Mouse (Mus musculus) forebrain, embryonic 16.5 days (tissue): Measurements from ENCODE around the gene Dnajb4. TPM values are rescaled to one million over a fixed set of nuclear protein-coding genes. Genes with fewer than 3 reads are reported as not detected.

Experiments
- ATAC-seq: fragments of 200-750 bp; cut with Nextera tagmentation; 2 replicates; pipeline ENCODE4 v1.8.0; 2017; ENCODE audit warnings: mild to moderate bottlenecking, moderate library complexity
- H3K27ac ChIP-seq: fragments of 300-500 bp; sonication (generic); 2 replicates; pipeline ENCODE4 v1.5.1; 2014; ENCODE audit warnings: low read length, control low read depth
- H3K27me3 ChIP-seq: fragments of 300-500 bp; sonication (generic); replicated peaks from 2 replicates; pipeline ENCODE4 v1.6.1; 2014; ENCODE audit warnings: low read length; ENCODE audit not compliant: control insufficient read depth, insufficient read depth
- H3K36me3 ChIP-seq: fragments of 300-500 bp; sonication (generic); 2 replicates; pipeline ENCODE4 v1.6.1; 2014; ENCODE audit not compliant: control insufficient read depth, insufficient read depth
- H3K4me1 ChIP-seq: fragments of 300-500 bp; sonication (generic); replicated peaks from 2 replicates; pipeline ENCODE4 v1.6.1; 2014; ENCODE audit warnings: low read length; ENCODE audit not compliant: control insufficient read depth, insufficient read depth
- H3K4me2 ChIP-seq: fragments of 300-500 bp; sonication (generic); 2 replicates; pipeline ENCODE4 v1.6.1; 2014; ENCODE audit warnings: mild to moderate bottlenecking, low read length, control low read depth
- H3K4me3 ChIP-seq: fragments of 300-500 bp; sonication (generic); replicated peaks from 2 replicates; pipeline ENCODE4 v1.5.1; 2014; ENCODE audit warnings: mild to moderate bottlenecking, low read length, control low read depth
- H3K9ac ChIP-seq: fragments of 300-500 bp; sonication (generic); replicated peaks from 2 replicates; pipeline ENCODE4 v1.6.1; 2014; ENCODE audit warnings: low read depth, low read length, control low read depth
- H3K9me3 ChIP-seq: fragments of 300-500 bp; sonication (generic); 2 replicates; pipeline ENCODE4 v1.6.1; 2016; ENCODE audit warnings: low read length; ENCODE audit not compliant: control insufficient read depth
- WGBS: fragments of 180-500 bp; shearing (Covaris S2); extraction: QIAGEN DNeasy Blood & Tissue Kit; methylation state at CpG from one replicate; pipeline ENCODE4 v1.1.7; 2014; 5-methylcytosine and 5-hydroxymethylcytosine counted together
- polyA plus RNA-seq: library from polyadenylated mRNA; unstranded; fragments of >200 nt; fragmentation: Nextera tagmentation; extraction: Ambion mirVana; gene quantifications from 2 replicates; pipeline ENCODE4 v1.2.1, GENCODE M21; 2015

Gene Dnajb4
- polyA plus RNA-seq, 1 experiment from 2014 or later, result 39.8 TPM

DNA sequence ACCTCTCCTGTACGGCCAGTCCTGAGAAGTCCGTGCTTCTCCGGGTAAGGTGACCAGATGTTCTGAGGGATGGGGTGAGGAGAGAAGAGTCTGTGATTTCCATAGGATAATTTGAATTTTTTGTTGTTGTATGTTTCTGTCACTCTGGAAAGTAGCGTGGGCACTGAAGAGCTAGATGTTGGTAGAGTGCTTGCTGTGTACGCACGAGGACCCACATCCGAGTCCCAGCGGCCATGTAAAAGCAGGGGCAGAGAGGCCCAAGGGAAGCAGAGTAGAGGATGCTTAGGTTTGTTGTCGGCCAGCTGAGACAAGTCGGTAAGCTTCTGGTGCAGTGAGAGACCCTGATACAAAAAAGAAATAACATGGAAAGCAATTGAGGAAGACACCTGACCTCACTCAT, 42.1 kb downstream of the Dnajb4 start:
- H3K4me1 ChIP-seq, result peaks cover 23% of the 10 kb centered on the region
- H3K27me3 ChIP-seq, result peaks cover 4% of the 10 kb centered on the region; the same call in 1 of the 2 replicates
- no peak for ATAC-seq
- no peak overlapping the region for H3K27ac ChIP-seq
- no peak overlapping the region for H3K9ac ChIP-seq
- 93% methylated on average over 10 of the region's 10 CpGs for WGBS
- no peak overlapping the region for H3K4me3 ChIP-seq
- no peaks in the 10 kb centered on the region for H3K9me3 ChIP-seq
- no peaks in the 10 kb centered on the region for H3K36me3 ChIP-seq
- H3K4me2 ChIP-seq, result no peak overlapping the region

DNA sequence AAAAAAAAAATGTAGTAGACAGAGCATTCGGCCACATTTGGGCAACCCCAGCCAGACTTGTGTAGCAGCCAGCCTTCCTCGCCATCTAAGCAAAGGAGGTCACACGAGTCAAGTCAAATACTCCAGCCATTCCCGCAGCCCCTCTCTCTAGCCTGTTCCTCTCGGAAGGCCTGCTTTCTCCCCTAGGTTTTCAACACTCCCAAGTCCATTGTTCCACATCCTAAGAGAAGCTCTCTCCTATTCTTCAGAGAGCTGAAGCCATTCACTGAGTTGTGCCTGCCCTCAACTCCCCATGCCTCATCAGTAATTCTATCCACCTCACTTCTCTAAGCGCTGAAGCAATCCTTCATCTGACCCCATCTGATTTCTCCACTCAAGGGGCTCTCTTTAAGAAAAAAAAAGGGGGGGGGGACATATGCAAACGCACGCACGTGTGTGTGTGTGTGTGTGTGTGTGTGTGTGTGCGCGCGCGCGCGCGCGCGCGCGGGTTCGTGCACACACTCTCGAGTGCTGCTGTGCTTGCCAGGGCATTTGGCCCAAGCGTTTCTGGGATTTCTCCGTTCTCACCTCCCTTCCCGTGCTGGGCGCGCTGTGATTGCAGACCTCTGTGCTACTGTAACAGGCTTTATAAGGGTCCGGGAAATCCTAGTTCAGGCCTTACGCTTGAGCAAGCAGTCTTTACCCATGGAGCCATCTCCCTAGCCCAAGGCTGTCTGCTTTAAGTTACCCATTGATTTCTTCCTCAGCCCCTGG, 43.2 kb downstream of the Dnajb4 start:
- Histone ChIP-seq H3K27me3 (peaks cover 4% of the 10 kb centered on the region; the same call in 1 of the 2 replicates), H3K9ac (peak overlapping the region; percentile 30; the same call in 1 of the 2 replicates), H3K4me2 (peak overlapping the region; percentile 96), H3K4me3 (peak overlapping the region; percentile 59), H3K9me3 (no peaks in the 10 kb centered on the region), H3K4me1 (peaks cover 23% of the 10 kb centered on the region), H3K27ac (0 out of 2 replicates have a peak overlapping the region, but pooled peaks have one; percentile 2), H3K36me3 (no peaks in the 10 kb centered on the region)
- WGBS, result 10% methylated on average over 29 of the region's 29 CpGs
- ATAC-seq, result peak; percentile 34

DNA sequence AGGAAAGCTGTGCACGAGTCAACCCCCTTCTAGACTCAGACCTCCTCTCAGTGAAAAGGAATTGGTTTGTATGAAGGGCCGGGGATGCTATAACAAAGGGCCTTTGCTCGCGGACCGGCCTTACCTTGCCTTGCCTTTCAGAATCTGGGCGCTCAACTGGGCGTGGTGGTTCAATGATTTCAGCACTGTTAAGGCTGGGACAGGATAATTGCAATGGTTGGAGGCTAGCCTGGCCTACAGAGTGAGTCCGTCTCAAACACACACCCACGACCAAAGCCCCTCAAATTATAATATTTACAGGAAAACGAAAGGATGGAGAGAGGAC, 44.0 kb downstream of the Dnajb4 start, which contains the start of gene Gipc2:
Gene Gipc2 (minus strand): TSS at position 132 of the 325 bp plus-strand sequence.
- H3K27me3 ChIP-seq, result peaks cover 4% of the 10 kb centered on the region; the same call in 1 of the 2 replicates
- H3K4me2 ChIP-seq, result peak within 1 kb of the TSS; percentile 96
- no peaks in the 10 kb centered on the region for H3K9me3 ChIP-seq
- no peaks in the 10 kb centered on the region for H3K36me3 ChIP-seq
- H3K27ac ChIP-seq, result 0 out of 2 replicates have a peak within 1 kb of the TSS, but pooled peaks have one; percentile 10
- no peak for ATAC-seq
- H3K4me3 ChIP-seq, result peak within 1 kb of the TSS; percentile 59
- H3K4me1 ChIP-seq, result peaks cover 23% of the 10 kb centered on the region
- H3K9ac ChIP-seq, result peak within 1 kb of the TSS; percentile 65
- WGBS, result 4% methylated on average over 10 of the region's 10 CpGs

DNA sequence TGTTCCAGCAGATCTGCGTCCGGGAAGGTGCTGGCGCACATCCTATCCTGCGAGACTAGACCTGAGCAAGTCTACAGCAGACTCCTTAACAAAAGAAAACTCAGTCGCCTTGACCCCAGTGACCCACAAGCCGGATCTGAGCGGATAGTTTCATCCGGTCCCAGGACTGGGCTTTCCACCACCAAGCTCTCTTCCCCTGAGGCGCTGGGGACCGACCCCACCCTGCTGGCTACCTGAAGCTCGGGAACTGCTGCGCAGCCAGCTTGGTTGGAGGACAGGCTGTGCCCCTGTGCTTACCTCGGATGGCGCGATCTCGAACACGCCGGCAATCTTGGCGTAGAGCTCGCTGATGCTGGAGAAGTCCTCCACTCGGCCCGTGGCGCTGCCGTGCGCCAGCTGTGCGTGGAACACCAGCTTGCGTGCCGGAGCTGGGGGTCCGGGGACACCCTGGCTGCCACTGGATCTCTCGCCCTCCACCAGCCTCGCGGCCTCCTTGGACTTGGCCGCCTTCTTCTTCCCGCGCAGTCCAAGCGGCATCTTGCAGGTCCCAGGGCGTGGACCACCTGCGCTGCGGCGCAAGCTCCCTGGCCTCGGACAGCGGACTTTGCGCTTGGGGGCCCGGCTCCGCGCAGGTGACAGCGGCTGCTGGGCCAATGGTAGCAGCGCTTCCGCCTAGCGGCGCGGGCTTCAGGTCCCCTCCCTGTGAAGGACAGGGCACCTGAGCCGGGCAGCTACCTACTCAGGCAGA, 44.6 kb downstream of the Dnajb4 start:
- Histone ChIP-seq H3K9me3 (no peaks in the 10 kb centered on the region), H3K4me1 (peaks cover 23% of the 10 kb centered on the region), H3K27me3 (peaks cover 4% of the 10 kb centered on the region; the same call in 1 of the 2 replicates), H3K9ac (peak overlapping the region; percentile 65), H3K4me3 (peak overlapping the region; percentile 59), H3K36me3 (no peaks in the 10 kb centered on the region), H3K4me2 (peak overlapping the region; percentile 96), H3K27ac (0 out of 2 replicates have a peak overlapping the region, but pooled peaks have one; percentile 10)
- whole genome bisulfite sequencing, result 2% methylated on average over 53 of the region's 53 CpGs
- ATAC-seq, result peak; percentile 67

DNA sequence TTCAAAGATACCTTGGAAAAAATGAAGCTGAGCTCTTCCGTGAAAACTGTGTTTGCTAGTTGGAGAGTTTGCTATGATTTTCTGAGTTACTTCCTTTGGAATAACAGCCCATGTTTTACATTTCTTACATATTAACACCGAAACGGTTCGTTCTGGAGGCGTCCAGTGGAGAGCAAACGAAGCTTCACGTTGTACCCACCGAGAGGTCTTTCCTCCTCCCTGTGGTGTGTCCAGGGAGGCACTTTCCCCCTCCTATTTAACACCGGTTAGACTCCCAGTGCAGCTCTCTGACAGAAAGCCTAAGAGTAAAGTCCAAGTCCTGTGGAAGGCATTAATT, 45.1 kb downstream of the Dnajb4 start:
- no peak overlapping the region for H3K9ac ChIP-seq
- WGBS, result 29% methylated on average over 9 of the region's 9 CpGs
- peaks cover 4% of the 10 kb centered on the region; the same call in 1 of the 2 replicates for H3K27me3 ChIP-seq
- H3K36me3 ChIP-seq, result no peaks in the 10 kb centered on the region
- H3K4me2 ChIP-seq, result peak overlapping the region; percentile 96
- no peak overlapping the region for H3K27ac ChIP-seq
- H3K9me3 ChIP-seq, result no peaks in the 10 kb centered on the region
- no peak for ATAC-seq
- H3K4me3 ChIP-seq, result peak overlapping the region; percentile 59
- H3K4me1 ChIP-seq, result peaks cover 23% of the 10 kb centered on the region

DNA sequence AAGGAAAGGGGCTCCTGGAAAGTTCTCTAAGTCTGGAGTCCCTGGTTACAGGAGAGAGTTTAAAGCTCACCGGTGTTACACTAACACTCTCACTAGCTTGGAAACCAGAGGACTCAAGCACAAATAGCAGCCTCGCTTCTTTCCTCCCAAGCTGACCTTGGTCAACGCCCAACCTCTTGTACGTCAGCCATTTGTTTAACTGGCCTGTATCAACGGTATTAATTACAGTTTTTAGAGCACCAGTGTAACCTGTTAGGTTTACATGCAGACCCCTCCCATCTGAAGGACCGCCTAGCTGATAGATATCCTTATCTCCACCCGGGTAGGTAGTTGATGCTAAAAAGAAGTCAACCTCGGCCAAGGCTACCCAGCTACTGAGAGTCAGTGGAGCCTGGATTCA, 46.8 kb downstream of the Dnajb4 start:
- 96% methylated on average over 8 of the region's 8 CpGs for WGBS
- no peak for ATAC-seq
- H3K27ac ChIP-seq, result no peak overlapping the region

DNA sequence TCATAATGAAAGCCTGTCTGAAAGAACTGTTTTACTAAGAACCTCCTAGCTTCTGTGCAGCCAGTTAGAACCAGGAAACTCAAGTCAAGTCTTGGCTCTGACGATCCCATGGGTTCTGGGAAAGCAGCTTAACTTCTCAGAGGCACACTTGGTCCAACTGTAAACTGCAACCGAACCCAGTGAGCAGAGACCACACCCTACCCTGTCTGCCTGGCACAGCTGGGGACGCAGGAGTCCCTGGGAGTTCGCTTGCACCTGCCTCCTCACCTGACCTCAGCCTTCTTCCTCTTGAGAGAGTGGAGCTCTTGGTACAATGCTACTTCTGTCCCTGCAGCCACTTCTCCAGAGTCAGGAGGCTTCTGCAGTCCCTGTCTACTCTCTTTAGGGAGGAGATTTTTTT, 49.5 kb downstream of the Dnajb4 start:
- no peaks in the 10 kb centered on the region for H3K36me3 ChIP-seq

More for the DNA sequence above, 46.8 kb downstream of the Dnajb4 start:
- H3K4me1 ChIP-seq, result peaks cover 25% of the 10 kb centered on the region
- peaks cover 4% of the 10 kb centered on the region; the same call in 1 of the 2 replicates for H3K27me3 ChIP-seq
- H3K4me3 ChIP-seq, result no peak overlapping the region
- H3K4me2 ChIP-seq, result no peak overlapping the region
- no peaks in the 10 kb centered on the region for H3K9me3 ChIP-seq
- no peak overlapping the region for H3K9ac ChIP-seq
- no peaks in the 10 kb centered on the region for H3K36me3 ChIP-seq

DNA sequence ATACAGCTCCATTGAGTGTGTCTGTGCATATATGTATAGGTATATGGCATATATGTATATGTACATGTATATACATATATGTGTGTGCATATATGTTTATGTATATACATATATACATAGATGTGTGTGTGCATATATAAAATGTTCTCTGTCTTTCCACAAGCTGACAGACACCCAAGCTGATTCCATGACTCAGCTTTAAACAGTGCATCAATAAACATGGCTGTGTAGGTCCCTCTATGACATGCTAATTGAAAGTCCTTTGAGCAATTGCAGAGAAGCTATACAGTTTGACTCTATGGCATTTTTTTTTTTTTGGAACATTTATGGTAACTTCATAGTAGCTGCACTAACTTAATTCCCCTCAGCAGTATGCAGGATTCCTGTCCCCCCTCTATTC, 50.8 kb downstream of the Dnajb4 start:
- ATAC-seq, result no peak

More for the DNA sequence above, 49.5 kb downstream of the Dnajb4 start:
- H3K9ac ChIP-seq, result no peak overlapping the region
- ATAC-seq, result no peak
- H3K4me1 ChIP-seq, result peaks cover 9% of the 10 kb centered on the region
- no peaks in the 10 kb centered on the region for H3K9me3 ChIP-seq
- H3K4me3 ChIP-seq, result no peak overlapping the region
- no peak overlapping the region for H3K27ac ChIP-seq
- peaks cover 4% of the 10 kb centered on the region; the same call in 1 of the 2 replicates for H3K27me3 ChIP-seq
- 70% methylated on average over 4 of the region's 4 CpGs for WGBS
- H3K4me2 ChIP-seq, result no peak overlapping the region

More for the DNA sequence above, 50.8 kb downstream of the Dnajb4 start:
- peaks cover 6% of the 10 kb centered on the region for H3K4me1 ChIP-seq
- H3K27ac ChIP-seq, result no peak overlapping the region
- no peaks in the 10 kb centered on the region for H3K27me3 ChIP-seq
- no peak overlapping the region for H3K4me3 ChIP-seq
- H3K36me3 ChIP-seq, result no peaks in the 10 kb centered on the region
- no peak overlapping the region for H3K9ac ChIP-seq
- no peaks in the 10 kb centered on the region for H3K9me3 ChIP-seq
- no peak overlapping the region for H3K4me2 ChIP-seq
